Mouse (Mus musculus) neural tube, embryonic 14.5 days (tissue): Measurements from ENCODE around the gene Slc6a19. TPM values are rescaled to one million over a fixed set of nuclear protein-coding genes. Genes with fewer than 3 reads are reported as not detected.
A peak's percentile ranks its signal among the peaks of the same experiment; 100 is the strongest.

Experiments used
- ATAC-seq: fragments of 200-750 bp; cut with Nextera tagmentation; 2 replicates; pipeline ENCODE4 v1.8.0; 2017; ENCODE audit warnings: low read depth, mild to moderate bottlenecking, moderate TSS enrichment, moderate library complexity
- H3K27ac ChIP-seq: fragments of 300-500 bp; sonication (generic); 2 replicates; pipeline ENCODE4 v1.5.1; 2014; ENCODE audit warnings: low read depth, mild to moderate bottlenecking, control low read depth, low read length, moderate library complexity, mixed read lengths
- H3K27me3 ChIP-seq: fragments of 300-500 bp; sonication (generic); 2 replicates; pipeline ENCODE4 v1.6.1; 2014; ENCODE audit warnings: low read length; ENCODE audit not compliant: control insufficient read depth, insufficient read depth
- H3K36me3 ChIP-seq: fragments of 300-500 bp; sonication (generic); 2 replicates; pipeline ENCODE4 v1.6.1; 2014; ENCODE audit warnings: low read length, mixed read lengths; ENCODE audit not compliant: control insufficient read depth, insufficient read depth
- H3K4me1 ChIP-seq: fragments of 300-500 bp; sonication (generic); 2 replicates; pipeline ENCODE4 v1.6.1; 2014; ENCODE audit warnings: low read length; ENCODE audit not compliant: control insufficient read depth, insufficient read depth
- H3K4me2 ChIP-seq: fragments of 300-500 bp; sonication (generic); 2 replicates; pipeline ENCODE4 v1.6.1; 2014; ENCODE audit warnings: mild to moderate bottlenecking, low read depth, low read length, control low read depth
- H3K4me3 ChIP-seq: fragments of 300-500 bp; sonication (generic); 2 replicates; pipeline ENCODE4 v1.5.1; 2014; ENCODE audit warnings: low read depth, low read length, control low read depth, mixed read lengths
- H3K9ac ChIP-seq: fragments of 300-500 bp; sonication (generic); replicated peaks from 2 replicates; pipeline ENCODE4 v1.6.1; 2014; ENCODE audit warnings: low read depth, mild to moderate bottlenecking, control low read depth, low read length, mixed read lengths
- H3K9me3 ChIP-seq: fragments of 300-500 bp; sonication (generic); 2 replicates; pipeline ENCODE4 v1.6.1; 2016; ENCODE audit warnings: low read length; ENCODE audit not compliant: control insufficient read depth
- WGBS: fragments of 180-500 bp; shearing (Covaris S2); extraction: QIAGEN DNeasy Blood & Tissue Kit; methylation state at CpG from one replicate; pipeline ENCODE4 v1.1.7; 2014; 5-methylcytosine and 5-hydroxymethylcytosine counted together
- polyA plus RNA-seq: library from polyadenylated mRNA; unstranded; fragments of >200 nt; fragmentation: Nextera tagmentation; extraction: Ambion mirVana; gene quantifications from 2 replicates; pipeline ENCODE4 v1.2.1, GENCODE M21; 2014

The Slc6a19 gene
- polyA plus RNA-seq, 1 experiment from 2014 or later = 0.07 TPM

DNA sequence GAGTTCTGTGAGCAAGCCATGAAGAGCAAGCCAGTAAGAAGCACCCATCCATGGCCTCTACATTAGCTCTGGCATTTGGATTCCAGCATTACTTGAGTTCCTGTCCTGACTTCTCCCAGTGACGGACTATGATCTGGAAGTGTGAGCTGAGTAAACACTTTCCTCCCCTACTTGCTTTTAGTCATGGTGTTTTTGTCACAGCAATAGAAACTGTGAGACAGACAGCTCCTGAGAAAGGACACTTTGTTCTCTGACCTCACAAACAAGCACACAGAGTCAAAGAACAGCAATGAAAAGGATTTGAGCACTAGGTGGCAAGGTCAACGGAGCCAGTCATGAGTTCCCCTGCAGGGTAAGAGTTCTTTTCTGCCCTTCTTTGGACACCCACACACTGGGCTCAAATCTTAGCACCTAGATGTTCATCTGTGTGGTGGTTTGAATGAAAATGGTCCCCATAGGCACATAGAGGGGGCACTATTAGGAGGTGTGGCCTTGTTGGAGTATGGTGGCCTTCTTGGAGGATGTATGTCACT lies 44.4 kb downstream of the Slc6a19 start:
- WGBS = 64% methylated on average over 2 of the region's 2 CpGs

GRCm38 (mm10) chr13:73658953-73659352 lies 45.7 kb downstream of the Slc6a19 start:
- no peak for ATAC-seq
- WGBS = 45% methylated on average over 2 of the region's 2 CpGs
- Histone ChIP-seq H3K9me3 (no peaks in the 10 kb centered on the region), H3K36me3 (no peaks in the 10 kb centered on the region), H3K9ac (no peak overlapping the region), H3K4me1 (no peaks in the 10 kb centered on the region), H3K4me3 (no peak overlapping the region), H3K27me3 (no peaks in the 10 kb centered on the region), H3K4me2 (no peak overlapping the region), H3K27ac (no peak overlapping the region)

More for the DNA sequence above, 44.4 kb downstream of the Slc6a19 start:
- no peak for ATAC-seq
- no peaks in the 10 kb centered on the region for H3K36me3 ChIP-seq
- no peak overlapping the region for H3K4me3 ChIP-seq
- H3K27ac ChIP-seq = no peak overlapping the region
- no peaks in the 10 kb centered on the region for H3K27me3 ChIP-seq
- H3K4me1 ChIP-seq = no peaks in the 10 kb centered on the region
- H3K9me3 ChIP-seq = no peaks in the 10 kb centered on the region
- H3K9ac ChIP-seq = no peak overlapping the region
- no peak overlapping the region for H3K4me2 ChIP-seq

DNA sequence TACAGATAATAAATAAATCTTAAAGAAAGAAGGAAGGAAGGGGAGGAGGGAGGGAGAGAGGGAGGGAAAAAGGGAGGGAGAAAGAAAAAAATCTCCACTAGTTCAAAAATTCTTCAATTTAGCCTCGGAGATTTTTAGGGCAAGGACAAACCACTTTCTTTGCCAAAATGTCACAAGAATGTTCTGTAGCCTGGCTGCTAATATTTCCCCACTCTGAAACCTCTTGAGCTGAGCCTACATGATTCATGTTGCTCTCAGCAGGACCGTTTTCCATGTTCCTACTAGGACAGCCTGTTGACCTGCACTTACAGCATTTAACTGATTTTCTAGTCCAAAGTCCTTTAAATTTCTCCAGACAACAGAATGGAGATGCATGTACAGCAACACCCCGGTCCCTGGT lies 49.7 kb downstream of the Slc6a19 start:
- Histone ChIP-seq H3K9ac (no peak overlapping the region), H3K27me3 (no peaks in the 10 kb centered on the region), H3K36me3 (no peaks in the 10 kb centered on the region), H3K4me3 (no peak overlapping the region), H3K27ac (no peak overlapping the region), H3K4me1 (no peaks in the 10 kb centered on the region), H3K4me2 (no peak overlapping the region), H3K9me3 (no peaks in the 10 kb centered on the region)
- ATAC-seq = no peak
- WGBS = 81% methylated on average over 3 of the region's 3 CpGs

- 85% methylated on average over 3 of the region's 3 CpGs for WGBS
These were observed 51.4 kb downstream of the Slc6a19 start for GRCm38 (mm10) chr13:73653266-73653665.

DNA sequence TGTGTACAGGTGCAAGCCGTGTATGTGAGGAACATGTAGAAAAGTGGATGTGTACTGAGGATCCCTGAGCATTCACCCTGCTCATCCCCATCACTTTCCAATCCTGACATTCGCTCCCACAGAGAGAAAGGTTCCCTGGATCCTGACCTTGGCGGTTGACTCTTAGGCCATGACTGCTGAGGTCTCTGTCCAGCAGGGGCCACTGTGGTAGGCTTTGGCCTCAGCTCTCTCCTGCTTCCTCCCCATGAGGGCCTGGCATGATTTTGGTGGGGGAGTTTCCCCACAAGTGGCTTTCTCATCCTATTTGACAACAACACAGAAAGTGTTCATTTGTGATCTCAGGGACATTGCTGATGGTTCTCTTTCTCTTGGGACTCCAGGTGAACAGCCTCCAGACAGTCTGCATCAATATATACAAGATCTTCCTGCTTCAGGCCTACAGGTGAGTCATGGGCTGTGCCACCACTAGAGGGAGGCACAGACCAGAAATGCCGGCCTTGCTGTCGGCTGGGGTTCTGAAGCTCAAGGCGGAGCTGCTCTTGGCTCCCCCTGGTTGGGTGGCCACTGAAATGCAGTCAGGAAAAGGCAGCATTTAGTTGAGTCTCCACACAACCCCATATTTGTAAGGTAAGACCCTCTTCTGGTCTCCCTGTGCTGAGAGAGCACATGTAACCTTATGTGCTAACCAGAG lies 58.1 kb downstream of the Slc6a19 start:
- no peaks in the 10 kb centered on the region for H3K27me3 ChIP-seq
- no peak overlapping the region for H3K4me2 ChIP-seq
- H3K9ac ChIP-seq = no peak overlapping the region
- no peaks in the 10 kb centered on the region for H3K4me1 ChIP-seq
- ATAC-seq = peak; percentile 75
- no peaks in the 10 kb centered on the region for H3K9me3 ChIP-seq
- H3K36me3 ChIP-seq = no peaks in the 10 kb centered on the region
- WGBS = 40% methylated on average over 6 of the region's 6 CpGs
- H3K4me3 ChIP-seq = no peak overlapping the region
- H3K27ac ChIP-seq = no peak overlapping the region

More at GRCm38 (mm10) chr13:73653266-73653665, 51.4 kb downstream of the Slc6a19 start:
- H3K4me2 ChIP-seq = no peak overlapping the region
- no peak overlapping the region for H3K9ac ChIP-seq
- H3K9me3 ChIP-seq = no peaks in the 10 kb centered on the region
- H3K27me3 ChIP-seq = no peaks in the 10 kb centered on the region
- ATAC-seq = no peak
- H3K36me3 ChIP-seq = no peaks in the 10 kb centered on the region
- no peak overlapping the region for H3K27ac ChIP-seq
- no peaks in the 10 kb centered on the region for H3K4me1 ChIP-seq
- no peak overlapping the region for H3K4me3 ChIP-seq

- Histone ChIP-seq H3K4me1 (no peaks in the 10 kb centered on the region), H3K4me3 (no peak overlapping the region), H3K36me3 (no peaks in the 10 kb centered on the region), H3K27ac (no peak overlapping the region), H3K9me3 (no peaks in the 10 kb centered on the region), H3K4me2 (no peak overlapping the region), H3K9ac (no peak overlapping the region), H3K27me3 (no peaks in the 10 kb centered on the region)
- 88% methylated on average over 4 of the region's 4 CpGs for WGBS
- no peak for ATAC-seq
These were observed 63.4 kb downstream of the Slc6a19 start for GRCm38 (mm10) chr13:73641296-73641695.

DNA sequence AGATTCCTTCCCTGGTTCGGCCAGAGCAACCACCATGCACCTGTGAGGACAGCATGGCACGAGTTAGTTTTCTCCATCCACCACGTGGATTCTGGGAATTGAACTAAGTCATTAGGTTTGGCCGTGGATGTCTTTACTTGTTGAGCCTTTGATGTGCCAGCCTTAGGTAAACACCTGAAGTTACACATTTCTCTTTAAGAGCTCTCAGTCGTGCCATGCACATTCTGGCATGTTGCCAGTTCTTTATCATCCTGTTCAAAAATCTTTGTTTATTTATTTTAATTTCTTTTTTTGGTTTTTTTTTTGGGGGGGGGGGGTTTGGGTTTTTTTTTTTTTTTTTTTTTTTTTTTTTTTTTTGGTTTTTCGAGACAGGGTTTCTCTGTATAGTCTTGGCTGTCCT lies 66.8 kb downstream of the Slc6a19 start:
- 87% methylated on average over 5 of the region's 6 CpGs for WGBS
- H3K27ac ChIP-seq = no peak overlapping the region

DNA sequence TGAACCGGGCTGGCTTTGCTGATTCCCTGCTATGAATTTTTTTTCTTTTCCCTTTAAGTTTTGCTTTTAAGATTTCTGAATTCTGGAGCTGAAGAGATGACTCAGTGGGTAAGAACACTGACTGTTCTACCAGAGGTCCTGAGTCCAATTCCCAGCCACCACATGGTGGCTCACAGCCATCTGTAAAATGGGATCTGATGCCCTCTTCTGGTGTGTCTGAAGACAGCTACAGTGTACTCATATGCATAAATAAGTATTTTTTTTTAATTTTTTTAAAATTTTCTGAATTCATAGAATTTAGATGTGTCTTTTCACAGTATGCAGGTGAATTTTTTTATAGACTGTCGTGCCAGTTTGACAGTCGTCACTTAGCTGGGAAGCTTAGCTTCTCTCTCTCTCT lies 72.8 kb downstream of the Slc6a19 start:
- H3K27ac ChIP-seq = no peak overlapping the region
- H3K4me2 ChIP-seq = no peak overlapping the region
- H3K27me3 ChIP-seq = no peaks in the 10 kb centered on the region
- H3K4me1 ChIP-seq = no peaks in the 10 kb centered on the region
- no peaks in the 10 kb centered on the region for H3K9me3 ChIP-seq
- ATAC-seq = no peak
- 96% methylated on average over 3 of the region's 3 CpGs for WGBS
- H3K9ac ChIP-seq = no peak overlapping the region
- H3K36me3 ChIP-seq = 0 out of 2 replicates have a peak, but pooled peaks cover 12% of the 10 kb centered on the region
- no peak overlapping the region for H3K4me3 ChIP-seq

More for the DNA sequence above, 66.8 kb downstream of the Slc6a19 start:
- H3K4me1 ChIP-seq = no peaks in the 10 kb centered on the region
- no peaks in the 10 kb centered on the region for H3K9me3 ChIP-seq
- ATAC-seq = no peak
- H3K4me2 ChIP-seq = no peak overlapping the region
- H3K27me3 ChIP-seq = no peaks in the 10 kb centered on the region
- H3K9ac ChIP-seq = no peak overlapping the region
- 0 out of 2 replicates have a peak, but pooled peaks cover 12% of the 10 kb centered on the region for H3K36me3 ChIP-seq
- no peak overlapping the region for H3K4me3 ChIP-seq
